Mouse (Mus musculus) retina, adult 2 months (tissue): ENCODE data around the gene Crebbp.

Experiments used
- DNase-seq: peaks from one replicate; pipeline ENCODE4 v3.0.0-alpha.2; 2012; ENCODE audit warnings: low read depth, low spot score

The Crebbp gene

DNA sequence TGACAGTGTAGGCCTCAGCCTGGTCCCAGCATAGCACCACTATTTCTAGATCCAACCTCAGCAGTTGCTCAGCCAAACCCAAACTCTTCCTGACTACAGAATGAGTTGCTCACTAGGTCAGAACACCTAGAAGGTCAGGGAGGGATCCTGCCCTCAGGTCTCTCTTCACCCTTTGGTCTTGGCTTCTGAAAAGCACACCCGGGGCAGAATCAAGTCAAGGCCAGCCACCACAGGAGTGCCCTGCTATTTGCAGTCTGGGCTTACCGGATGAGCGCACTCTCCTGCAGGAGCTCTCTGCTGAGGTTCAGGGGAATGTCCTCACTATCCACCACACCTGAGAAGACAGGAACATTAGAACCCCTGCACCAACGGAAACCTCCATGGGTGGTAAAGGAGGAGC lies 161.2 kb downstream of the Crebbp start:
- DNase-seq, result no peak

DNA sequence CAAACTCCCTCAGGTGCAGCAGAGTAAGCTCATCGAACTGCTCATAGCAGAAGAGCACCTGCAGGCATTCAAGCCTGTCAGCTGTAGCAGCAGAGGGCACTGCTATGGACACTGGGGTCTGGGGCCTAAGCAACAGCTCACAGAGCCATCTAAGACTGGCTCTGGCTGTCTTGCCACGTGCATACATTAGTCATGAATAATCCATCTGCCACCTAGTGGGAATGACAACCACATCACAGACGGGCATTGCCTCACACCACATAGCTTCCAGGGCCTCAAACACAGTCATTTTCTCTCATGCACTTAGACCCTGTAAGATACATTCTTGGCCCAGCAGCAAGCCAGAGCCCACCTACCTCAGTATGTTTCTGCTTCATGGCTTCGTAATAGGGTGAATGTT lies 168.3 kb downstream of the Crebbp start:
- no peak for DNase-seq

DNA sequence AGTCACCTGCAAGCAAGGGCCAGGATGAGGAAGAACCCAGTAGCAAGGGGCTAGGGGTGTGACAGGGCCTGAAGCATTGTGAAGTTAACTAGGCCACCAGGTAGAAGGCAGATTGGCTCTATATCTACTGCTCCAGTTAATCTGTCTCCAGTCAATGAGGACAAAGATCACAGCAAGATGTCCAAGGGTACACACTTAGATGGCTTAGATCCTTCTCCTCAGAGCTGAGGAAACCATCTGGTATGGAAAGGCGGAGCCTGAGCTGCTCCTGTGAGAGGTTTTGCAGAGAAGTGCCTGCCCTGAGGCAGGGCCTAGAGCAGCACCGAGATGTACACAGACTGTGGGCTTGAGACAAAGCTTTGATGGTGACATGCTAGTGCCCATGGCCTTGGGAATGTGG lies 169.7 kb downstream of the Crebbp start:
- DNase-seq, result no peak

DNA sequence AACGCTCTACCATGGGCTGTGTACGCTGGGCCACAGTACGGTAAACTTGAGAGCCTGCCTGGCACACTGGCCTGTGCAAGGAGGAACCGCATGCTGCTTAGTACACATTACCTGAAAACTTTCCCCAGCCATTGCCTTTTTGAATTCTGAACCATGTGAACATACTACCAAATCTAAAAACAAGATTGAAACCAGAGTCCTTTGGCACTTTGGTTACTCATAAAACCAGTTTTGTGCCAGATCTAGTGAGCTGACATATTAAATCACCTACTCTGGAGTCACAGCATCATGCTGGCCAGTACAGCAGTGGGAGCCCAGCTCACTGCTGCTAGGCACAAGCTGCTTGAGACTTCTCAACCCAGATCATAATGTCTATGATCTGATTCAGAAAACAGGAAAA lies 172.2 kb downstream of the Crebbp start:
- no peak for DNase-seq

DNA sequence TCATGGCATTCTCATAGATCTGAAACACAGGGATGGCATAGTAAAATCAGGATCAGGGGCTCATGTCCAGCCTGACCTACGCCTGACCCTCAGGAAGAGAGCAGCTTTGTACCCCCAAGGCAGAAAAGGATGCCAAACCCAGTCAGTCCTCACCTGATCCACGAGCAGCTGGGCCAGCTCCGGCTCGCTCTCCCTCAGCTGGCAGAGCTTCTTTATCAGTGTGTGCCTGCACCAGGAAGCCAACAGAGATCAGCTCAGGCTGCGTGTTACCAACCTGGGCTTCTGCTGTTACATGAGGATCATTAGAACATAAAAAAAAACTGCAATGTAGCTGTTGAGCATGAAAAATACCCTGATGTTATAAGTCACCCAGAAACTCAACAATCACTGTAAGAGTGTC lies 173.6 kb downstream of the Crebbp start:
- no peak for DNase-seq

DNA sequence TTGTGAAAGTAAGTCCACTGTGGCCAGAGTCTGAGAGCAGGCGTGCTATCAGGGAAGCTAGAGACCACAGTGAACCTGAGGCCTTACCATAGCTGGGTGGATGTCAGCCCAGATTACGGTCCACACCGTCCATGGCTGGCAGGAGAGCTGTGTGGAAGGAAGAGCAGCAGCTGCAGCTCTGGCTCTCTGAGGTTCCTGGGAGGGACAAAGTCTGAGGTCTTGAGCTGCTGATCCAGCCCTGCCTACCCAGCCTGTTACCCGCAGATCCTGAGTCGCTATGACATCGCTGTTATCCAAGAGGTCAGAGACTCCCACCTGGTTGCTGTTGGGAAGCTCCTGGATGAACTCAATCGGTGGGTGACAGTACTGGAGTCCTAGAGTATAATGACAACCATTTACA lies 176.1 kb downstream of the Crebbp start:
- no peak for DNase-seq

DNA sequence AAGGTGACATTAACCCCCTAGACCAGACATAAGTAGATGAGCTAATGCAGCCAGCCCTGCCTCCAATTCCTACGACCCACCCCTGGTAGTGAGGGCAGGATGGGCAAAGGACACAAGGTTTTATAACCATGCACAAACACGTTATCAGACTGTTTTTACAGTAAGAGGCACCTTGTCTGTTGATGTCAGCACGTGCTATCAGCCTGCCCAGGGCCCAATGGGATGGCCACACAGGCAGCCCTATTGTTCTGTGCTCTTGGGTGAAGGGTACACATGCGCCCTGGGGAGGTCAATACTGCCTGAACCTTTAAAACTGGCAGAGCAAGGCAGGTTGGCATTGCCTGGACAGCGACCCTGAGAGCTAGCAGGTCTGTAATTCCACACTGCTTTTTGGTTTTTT lies 177.0 kb downstream of the Crebbp start, which contains the start of gene Dnase1:
Gene Dnase1, plus strand, starts transcription at position 136 of the 400 bp plus-strand sequence.
- no peak for DNase-seq

DNA sequence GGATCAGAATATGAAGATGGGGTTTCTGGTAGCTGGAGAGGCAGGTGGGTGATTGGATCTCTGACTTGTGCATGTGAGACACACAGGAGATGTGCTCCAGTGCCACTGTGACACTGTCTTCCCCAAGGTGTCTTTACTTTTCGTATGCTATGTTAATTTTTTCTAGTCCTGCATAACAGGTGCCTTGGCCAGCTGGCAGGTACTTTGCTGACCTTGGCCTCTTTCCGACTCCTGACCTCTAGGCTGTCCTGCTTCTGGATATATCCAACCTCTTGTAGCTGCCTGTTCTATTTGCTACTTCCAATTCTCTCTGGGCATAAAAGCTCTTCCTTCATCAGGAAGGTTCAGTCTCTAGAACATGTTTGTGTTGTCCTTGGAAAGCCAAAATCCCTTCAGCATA lies 178.2 kb downstream of the Crebbp start:
- no peak for DNase-seq

DNA sequence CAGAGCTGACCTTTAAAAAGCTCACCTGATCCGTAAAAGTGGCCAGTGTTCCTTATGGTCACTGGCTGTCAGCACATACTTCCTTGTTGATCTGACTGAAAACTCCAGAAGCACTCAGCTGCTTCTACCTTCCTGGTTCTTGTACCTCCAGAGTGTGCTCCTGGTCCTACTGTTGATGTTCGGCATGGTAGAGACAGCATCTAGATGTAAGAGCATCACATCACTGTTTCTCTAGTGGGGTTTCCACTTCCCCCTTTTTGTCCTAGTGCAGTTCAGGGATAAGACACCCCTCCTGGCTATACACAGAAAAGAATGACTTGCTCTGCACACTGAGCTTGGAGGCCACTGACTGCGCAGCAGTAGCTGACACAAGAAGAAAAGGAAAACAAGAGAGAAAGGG lies 179.3 kb downstream of the Crebbp start:
- DNase-seq, result no peak

DNA sequence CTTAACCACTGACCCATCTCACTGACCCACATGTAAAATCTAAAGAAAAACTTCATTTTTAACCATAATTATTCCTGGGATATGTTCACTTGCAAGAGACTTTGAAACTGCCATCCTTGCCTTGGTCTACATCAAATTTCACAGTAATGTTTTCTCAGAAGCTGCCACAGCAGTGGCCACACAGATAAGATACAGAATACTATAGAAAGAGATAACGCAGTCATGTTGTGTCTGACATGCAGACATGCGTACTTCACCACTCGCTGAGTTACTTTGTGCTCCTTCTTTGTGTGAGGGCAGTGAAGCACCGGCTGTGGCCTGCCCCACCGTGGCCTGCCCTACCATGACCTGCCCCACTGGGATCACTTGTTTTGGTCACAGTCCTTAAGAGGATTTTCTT lies 179.8 kb downstream of the Crebbp start:
- no peak for DNase-seq

DNA sequence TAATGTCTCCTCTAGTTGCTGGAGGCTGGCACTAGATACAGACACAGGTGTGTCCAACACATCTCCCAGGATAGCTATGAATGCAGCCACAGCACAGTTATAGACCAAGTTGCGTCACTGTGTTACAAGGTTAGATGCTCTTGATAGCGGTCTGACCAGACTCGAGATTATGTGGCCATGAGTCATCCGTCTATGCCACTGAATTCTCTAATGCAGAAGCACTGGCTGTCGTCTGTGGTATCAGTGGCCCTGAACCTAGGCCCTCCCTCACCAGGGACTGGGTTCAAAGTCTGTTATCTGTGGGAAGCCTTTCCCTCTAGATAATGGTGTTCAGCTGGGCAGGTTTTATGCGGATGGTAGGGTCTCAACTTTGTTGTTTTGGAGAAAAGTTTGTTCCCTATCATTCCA lies 181.5 kb downstream of the Crebbp start:
- no peak for DNase-seq

DNA sequence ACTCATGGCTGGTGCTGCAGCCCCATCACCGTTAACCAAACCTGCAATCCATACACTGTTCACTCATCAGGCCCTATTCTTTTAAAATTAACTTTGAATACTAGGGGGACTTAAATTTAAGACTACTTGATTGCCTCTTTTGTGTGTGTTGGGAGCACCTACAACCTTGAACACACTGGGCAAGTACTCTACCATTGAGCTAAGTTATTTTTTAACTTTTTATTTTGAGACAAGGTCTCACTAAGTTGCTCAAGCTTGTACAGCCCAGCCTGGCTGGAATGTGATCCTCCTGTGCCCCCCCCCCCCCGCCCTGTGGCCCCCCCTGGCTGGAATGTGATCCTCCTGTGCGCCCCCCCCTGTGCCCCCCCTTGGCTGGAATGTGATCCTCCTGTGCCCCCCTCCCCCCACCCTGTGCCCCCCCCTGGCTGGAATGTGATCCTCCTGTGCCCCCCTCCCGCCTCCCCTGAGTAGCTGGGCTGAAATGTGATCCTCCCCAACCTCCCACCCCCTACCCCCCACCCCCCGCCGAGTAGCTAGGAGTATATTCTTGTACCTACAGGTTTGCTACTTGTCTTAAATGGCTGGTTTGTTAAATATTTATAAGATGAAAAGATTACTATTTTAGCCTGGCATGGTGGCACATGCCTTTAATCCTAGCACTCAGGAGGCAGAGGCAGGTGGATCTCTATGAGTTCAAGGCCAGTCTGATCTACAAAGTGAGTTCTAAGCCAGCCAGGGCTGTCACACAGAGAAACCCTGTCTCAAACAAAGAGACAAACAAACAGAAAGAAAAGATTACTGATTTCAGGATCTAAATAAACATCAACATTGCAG lies 182.1 kb downstream of the Crebbp start:
- no peak for DNase-seq
